Mouse (Mus musculus): ENCODE measurements around the gene Sez6.

The Sez6 gene

DNA sequence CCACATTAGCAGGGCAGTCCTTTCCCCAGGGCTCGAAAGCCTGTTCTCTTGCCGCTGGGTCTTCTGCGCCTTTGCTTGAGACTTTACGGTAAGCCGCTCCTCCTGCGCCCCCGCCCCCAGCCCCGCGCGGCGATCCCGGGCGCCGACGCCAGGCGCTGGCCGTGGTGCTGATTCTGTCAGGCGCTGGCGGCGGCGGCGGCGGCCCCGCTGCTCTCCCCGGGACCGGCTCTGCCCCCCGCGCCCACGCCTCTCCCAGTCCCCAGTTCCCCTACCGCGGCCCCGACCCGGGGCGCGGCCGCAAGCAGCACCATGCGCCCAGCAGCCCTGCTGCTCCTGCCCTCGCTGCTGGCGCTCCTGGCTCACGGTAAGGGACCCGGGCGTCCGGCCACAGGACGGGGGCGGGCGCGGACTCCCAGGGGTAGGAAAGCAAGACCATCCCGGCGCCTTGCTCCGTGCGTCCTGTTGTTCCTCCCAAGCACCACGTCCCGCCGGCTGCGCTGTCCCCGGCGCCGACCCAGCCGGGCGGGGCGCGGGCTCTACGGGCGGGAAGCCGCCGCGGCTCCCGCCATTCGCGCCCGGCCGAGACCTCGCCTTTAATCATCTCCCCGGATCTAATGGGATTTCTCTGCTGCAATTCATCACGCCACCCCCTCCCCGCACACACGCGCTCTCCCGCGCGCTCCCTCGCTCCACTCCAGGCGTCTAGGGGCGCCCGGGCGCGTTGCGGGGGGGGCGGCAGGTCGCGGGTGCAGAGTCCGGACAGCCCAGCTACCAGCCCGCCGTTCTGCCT, at the start of gene Sez6:
Sez6 (plus strand) TSS at position 50 of the 790 bp plus-strand sequence.
- DNase-seq (ENCODE audit: low spot score) = peak; percentile 79

DNA sequence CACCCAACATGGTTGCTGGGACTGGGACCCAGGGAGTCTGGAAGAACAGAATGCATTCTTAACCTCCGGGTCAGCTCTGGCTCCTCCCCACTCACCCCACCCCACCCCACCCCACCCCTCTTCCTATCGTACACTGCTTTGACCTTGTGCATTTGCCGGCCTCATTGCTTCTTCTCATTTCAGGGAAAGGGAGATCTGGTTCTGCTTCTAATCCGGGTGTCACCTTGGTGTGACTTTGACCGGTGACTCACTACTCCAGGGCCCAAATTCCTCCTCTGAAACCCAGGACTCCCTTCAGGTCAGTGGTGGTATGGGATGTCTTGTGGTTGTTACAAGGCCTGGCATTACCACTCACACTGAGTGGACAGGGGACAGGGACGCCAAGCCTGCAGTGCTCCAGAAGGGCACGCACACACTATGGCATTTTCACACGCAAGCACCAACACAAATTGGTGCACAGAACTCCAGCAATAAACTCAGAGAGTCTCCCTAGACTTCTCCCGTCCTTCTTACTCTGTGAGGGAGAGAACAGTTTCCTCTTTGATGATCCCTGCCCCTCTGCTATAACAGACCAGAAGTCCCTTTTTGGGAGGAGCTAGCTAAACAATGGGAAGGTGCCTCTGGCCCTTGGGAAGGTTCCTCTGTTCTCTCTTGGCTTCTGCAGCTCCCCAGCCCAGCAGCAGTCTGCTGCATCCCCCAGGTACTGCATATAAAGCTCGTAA, 45.9 kb upstream of the Sez6 start:
- DNase-seq (ENCODE audit: low spot score) = no peak

DNA sequence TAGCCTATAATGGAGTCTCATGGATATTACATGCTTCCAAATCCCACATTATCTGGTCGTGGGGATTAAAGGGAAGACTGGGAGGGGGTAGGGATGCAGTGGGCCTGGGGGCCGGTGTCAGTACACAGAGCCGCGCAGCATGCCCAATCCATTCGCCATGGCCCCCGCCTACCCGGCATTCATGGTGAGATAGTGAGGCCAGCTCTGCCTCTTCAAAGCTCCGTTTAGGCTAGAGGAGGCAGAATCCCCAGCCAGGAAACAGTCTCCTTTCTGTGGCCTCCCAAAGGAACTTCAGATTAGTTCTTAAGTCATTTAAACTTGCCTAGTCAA, 45.4 kb upstream of the Sez6 start:
- no peak for DNase-seq (ENCODE audit: low spot score)

DNA sequence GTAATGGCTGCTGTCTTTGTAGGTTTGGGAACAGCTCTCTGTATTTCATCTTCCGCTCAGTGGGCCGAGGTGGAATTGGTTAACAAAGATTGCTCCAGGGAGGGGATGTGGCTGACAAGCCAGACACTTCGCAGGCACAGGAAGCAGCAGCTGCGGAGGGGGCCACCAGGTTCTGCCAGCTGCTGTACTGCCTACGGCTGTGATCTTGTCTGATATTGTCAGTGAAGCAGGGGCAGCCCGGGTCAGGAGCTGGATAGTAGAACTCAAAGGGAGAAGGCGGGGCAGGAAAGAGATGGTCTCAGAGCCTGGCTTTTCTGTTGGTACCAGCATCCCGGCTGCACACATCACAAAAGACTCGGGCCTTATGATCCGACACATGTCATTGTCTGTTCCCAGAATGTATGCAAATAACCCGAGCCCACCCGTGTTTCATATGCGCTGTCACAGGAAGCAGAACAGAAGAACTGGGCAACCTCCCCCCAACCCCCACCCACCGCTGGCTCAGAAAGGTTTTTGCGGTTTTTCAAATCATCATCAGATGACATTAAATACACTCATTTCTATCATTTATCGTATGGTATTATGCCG, 43.1 kb upstream of the Sez6 start:
- no peak for DNase-seq (ENCODE audit: low spot score)

DNA sequence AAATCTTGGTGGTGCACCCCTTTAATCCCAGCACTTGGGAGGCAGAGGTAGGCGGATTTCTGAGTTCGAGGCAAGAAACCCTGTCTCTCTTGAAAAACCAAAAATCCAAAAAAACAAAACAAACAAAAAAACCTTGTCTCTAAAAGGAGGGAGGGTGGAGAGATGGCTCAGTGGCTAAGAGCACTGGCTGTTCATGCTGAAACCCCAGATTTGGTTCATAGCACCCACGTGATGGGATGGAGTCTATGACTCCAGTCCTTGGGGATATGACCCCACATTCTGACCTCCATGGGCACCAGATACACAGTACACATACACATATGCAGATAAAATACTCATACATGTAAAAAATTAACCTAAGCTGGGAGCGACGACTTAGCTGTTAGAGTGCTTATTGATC, 41.8 kb upstream of the Sez6 start:
- no peak for DNase-seq (ENCODE audit: low spot score)

DNA sequence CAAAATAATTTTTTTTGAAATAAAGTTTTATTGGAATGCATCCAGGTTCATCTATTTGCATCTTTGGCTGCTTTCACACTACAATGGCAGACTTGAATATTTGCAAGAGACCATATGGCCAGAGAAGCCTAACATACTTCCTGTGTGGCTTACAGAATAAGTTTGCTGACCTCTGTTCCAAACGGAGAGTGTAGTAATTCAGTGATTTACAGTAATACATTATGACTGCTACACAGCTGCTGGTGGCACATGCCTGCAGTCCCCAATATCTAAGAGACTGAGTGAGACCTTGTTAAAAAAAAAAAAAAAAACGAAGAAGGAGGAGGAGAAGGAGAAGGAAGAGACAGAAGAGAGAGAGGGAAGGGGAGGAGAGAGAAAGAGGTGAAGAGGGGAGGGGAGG, 41.1 kb upstream of the Sez6 start:
- no peak for DNase-seq (ENCODE audit: low spot score)

DNA sequence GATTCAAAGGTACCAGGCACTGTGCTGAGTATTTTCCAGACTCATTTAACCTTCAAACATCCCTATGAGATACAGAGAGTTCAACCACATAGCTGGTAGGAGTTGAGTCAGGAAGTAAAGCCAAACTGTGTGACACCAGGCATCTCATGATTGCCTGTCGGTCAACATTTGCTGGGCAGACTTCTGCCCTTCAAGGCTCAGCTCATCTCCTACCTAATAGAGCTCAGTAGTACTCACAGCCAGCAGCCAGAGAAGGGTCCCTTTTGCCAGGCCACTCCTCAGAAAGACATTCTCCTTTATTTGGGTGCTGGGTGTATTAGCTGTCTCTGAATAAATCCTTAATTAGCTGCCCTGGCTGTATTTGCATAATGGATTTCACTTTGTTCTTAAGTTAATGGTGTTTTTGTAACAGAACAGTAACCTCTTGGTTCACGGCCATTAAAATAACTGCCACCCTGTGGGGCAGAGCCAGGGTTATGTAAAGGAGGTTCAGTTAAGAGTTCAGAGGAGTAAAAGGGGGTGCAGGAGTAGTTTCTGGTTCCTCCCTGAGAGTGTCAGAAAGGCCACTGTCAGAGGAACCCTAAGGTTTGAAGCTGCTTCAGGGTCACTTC, 39.8 kb upstream of the Sez6 start:
- no peak for DNase-seq (ENCODE audit: low spot score)

DNA sequence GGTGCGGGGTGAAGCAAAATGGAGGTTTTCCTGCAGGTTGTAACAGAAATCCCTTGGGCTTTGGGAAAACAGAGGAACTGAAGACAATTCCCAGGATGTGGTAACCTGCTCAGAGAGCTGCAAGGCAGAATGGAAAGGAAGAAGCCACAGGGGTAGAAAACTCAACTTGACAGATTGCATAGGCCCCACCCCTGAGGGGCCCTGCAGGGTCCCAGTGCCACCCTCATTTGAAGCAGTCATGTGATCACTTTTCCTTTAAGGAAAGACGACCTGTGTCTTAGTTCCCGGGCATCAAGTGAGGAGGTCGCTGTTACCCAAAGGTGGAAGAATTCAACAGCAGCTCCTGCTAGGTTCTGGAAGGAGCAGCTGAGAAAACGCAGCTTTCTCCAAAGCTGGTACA, 37.7 kb upstream of the Sez6 start:
- no peak for DNase-seq (ENCODE audit: low spot score)

DNA sequence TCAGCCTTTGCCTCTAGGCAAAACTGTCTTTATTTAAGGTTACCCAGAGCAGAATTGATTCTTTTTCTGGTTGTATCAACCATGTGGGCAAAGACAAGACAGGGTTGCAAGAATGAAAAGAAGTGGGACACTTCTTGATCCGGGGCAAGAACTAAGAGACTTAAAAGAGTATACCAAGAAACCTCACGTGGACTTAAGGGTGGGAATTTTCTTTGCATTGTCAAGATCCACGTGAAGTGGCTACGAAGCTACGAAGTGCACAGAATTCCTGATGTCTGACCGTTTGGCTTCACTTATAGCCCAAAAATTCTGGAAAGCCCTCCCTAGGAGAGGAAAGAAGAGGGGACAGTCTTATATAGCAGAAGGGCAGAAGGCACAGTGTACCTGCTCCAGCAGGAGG, 37.3 kb upstream of the Sez6 start:
- DNase-seq (ENCODE audit: low spot score) = no peak

DNA sequence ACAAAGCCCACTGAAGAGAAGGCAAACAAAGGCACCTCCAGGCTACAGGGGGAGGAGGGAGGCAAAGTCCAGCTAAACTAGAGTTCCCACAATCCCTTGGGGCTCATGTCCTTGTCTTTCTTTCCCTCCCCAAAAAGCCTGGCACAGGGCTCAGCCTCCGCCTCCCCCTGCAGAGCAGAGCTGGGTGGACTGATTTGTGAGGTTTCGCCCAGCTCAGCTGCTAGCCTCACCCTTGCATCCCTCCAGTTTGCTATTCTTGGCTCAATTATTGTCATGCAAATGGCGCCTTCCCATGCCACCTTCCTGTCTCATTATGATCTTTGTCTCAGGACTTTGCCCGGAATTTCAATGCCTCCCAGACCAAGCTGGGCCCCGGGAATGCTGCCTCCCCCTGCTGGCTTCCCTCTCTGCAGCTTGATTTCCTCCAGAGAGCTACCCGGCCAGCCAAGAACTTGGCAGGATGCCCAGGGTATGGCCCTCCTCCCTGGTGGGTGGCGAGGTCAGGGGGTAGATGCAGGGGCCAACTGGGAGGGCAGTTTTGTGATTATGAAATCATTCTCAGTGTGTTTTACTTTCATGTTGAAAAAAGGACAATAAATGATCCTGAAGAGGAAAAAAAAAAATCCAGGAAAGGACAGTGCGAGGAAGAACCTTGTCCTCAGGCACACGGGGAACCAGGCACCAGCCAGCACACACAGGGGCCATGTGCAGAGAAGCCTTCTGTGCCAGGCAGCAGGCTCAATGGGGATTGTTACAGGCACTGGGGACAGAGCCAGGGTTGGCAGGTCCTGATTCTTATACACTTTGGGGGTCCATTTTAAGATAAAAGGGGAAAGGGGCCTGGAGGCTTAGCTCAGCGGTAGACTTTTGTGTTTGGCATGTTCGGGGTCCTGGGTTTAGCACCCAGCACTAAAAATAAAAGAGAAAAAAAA, 36.5 kb upstream of the Sez6 start, which contains the start of gene Pipox:
Pipox (minus strand) TSS at position 310 of the 932 bp plus-strand sequence.
- DNase-seq (ENCODE audit: low spot score) = peak; percentile 80

DNA sequence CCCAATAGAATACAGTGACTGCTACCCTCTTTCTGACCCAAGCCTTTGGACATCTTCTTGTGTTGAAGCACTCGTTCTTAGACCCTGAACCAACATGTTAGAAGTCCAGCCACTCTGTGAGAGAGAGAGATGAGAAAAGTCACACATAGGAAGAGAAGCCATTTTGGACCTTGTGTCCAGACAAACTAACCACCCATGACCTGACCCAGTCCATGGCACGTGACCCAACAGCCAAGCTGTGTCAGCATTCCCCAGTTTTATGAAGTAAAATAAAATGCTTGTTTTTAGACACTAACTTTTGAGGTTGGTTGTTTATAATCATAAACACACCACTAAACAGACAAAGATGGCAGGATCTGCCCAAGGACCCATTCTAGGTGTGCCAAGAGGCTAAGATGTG, 35.6 kb upstream of the Sez6 start:
- no peak for DNase-seq (ENCODE audit: low spot score)

DNA sequence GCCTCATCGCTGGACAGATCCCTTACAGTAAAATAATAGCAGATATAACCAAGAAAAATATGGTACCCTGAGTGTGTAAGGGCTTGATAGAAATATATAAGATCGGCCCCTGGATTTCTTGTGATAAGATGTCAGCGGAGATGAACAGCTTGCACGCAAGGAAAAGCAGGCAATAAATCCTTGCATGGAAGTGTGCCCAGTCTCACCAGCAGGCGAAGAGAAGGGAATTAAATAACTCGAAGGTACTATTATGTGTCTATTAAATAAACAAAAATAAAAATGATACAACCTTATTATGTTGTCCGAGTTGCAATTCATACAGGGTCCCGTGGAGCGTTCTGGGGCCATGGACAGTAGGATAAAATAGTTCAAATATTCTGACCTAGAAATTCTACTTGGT, 34.6 kb upstream of the Sez6 start:
- DNase-seq (ENCODE audit: low spot score) = no peak

DNA sequence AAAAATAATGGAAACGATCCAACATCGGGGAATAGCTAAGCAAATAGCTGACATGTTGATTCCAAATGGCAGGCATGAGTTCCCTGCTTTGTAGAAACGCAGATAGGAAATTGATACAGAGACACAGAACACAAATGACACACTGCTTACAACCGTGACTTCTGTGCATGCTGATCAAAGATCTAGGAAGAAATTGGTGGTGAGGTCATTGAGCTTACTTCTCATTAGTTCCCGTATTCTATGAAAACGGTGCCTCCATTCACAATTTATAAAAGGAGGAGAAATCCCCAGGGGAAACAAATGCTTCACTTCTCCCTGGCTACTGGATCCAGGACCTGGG, 34.1 kb upstream of the Sez6 start:
- no peak for DNase-seq (ENCODE audit: low spot score)

DNA sequence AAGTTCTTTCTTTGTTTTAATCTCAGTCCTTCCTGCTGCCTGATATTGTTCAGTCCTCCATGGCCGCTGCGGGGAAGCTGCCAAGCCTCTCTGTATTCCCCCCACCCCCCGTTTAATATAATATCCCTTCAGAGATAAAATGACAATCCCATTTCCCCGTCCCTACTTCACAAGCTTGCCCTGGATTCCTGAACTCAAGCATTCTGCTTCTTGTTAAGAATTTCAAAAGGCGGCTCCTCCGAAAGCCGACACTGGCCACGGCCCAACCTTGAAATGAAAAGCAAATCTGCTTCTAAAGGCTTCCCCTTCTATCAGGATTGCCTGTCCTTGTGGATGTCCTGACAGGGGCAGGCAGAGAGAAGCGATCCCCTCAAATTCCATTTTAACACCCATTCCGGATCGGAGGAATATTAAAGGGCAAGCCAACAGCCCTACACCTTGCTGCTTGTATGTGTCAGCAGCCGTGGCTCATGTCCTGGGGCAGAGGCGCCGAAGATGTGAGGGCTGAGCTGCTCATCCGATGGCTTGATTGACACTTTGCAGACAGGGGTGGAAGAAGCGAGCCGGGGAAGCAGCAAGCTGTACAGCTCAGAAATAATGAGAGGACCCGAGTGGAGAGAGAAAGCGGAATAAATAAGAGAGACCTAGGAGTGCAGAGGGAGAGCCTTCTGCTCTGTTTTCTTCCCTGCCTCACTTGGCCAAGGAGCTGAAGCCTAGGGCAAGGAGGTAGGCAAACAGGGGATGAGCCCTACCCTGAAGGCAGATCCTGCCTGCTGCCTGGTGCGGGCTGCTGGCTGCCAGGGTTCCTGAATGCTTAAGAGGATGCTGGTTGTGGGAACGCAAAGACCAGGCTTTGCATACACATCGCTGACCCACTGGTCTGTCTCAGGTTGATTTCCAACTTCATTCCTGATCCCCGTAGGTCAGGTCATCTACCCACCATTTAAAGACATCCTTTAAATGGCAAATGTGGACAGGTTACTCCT, 33.5 kb upstream of the Sez6 start:
- no peak for DNase-seq (ENCODE audit: low spot score)

DNA sequence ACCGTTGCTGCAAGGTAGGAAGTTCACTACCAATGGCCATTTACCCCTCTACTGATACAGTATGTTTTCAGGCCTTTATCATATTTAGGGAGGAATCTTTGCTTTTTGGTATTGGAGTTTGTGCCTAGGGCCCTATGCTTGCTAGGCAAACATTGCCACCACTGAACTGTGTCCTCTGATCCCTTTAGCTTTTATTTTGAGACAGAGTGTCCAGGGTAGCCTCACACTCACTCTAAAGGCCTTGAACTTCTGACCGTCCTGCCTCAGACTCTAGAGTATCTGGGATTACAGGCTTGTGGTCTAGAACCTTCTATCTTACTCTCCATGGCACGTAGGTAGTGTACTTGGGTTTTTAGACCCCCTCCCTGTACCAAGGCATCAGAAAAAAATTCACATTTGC, 30.4 kb upstream of the Sez6 start:
- no peak for DNase-seq (ENCODE audit: low spot score)

DNA sequence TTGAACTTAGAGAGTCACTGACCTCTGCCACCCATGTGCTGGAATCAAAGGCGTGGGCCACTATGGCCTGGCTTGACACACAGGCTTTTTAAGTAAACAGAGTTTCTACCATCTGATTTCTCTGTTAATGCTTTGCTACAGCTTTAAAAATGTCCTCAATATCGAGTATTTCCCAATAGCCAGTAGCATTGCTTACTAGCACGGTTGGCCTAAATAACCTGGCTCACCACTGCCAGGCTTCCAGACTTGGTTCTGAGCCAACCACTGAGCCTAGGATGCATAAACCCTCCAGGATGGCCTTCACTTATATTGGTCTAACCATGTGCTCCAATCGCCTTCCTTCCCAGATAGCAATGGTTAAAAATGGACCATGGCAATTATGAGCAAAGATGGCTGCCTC, 29.9 kb upstream of the Sez6 start:
- DNase-seq (ENCODE audit: low spot score) = no peak

DNA sequence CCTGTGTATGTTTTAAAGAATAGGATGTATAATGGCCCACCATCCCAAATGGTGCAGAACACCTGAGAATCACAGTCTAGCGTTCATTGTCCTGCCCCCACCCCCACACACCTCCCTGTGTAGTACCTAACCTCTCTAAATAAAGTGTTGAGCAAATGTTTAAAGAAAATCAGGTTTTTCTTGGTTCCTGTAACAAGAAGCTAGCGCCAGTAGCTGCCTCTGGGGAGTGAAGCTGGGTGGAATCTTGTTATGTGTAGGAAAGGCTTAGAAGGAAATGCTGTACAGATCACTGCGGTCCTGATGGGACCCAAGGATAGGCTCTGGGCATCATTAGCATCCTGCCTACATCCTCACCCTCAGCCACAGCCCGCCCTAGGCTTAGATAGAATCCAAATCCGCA, 29.2 kb upstream of the Sez6 start:
- peak; percentile 22 for DNase-seq (ENCODE audit: low spot score)

DNA sequence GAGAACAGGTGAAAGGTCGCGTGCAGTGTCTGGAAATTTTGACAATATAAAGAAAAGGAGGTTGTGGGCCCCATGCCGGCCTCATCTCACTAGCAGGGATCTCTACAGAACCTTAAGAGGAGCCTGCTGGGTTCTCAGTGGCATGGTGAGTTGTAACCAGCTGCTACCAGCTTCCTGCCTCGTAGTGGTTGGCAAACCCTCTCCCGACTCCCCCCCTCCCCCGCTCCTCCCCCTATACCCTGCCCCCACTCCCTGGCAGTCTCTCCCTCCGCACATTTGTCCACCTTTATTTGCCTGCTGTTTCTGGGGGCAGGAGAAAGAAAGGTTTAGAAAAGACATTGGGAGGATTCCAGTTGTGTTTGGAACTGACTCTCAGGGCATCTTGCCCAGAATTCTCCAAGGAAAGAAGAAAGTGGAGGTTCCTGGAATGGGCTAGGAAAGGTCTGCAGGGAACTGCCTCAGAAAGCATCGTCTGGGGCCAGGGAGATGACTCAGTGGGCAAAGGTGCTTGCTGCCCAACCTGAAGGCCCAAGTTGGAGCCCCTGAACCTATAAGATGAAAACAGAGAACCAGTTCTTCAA, 28.7 kb upstream of the Sez6 start:
- DNase-seq (ENCODE audit: low spot score) = no peak

DNA sequence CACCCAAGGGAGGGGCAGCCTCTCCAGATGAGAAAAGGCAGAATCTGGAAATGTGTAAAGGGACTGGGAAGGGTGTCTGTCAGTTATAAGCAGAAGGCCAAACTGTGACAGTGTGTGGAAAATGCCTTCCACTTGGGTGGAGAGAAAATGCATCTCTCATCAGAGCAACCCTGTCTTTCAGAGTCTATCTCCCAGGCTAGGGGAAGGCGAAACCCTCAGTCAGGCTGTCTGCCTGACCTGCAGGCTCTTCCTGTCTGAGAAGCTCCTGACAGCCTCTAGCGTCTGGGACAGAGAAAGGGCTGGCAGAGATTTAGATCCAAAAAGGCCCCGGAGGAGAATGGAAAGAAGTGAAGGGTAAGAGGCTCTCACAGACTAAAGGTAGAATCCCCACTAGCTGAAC, 26.8 kb upstream of the Sez6 start:
- DNase-seq (ENCODE audit: low spot score) = no peak

DNA sequence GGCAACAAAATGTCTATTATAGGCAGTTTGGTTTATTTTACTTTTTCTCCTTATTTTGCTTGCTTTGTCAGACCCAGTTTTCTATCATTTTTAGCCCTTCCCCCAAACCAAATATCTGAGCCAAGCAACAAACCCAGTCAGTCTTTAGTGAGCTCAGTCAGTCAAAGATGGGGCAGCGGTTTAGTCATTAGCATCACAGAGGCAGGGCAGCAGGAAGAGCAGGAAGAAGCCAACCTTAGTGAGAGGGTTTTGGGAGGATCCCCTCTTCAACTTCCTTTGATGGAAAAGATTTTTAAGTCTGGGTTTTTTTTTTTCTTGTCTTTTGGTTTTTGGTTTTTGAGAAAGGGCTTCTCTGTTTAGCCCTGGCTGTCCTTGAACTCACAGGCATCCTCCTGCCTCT, 25.9 kb upstream of the Sez6 start:
- no peak for DNase-seq (ENCODE audit: low spot score)
